Mouse (Mus musculus): ENCODE measurements around the gene Alg14. TPM values are rescaled to one million over a fixed set of nuclear protein-coding genes. Genes with fewer than 3 reads are reported as not detected.

The Alg14 gene
- polyA plus RNA-seq, 1 experiment from 2014 or later: 17.7 TPM

GRCm38 (mm10) chr3:121309896-121310714 lies 18.5 kb downstream of the Alg14 start:
- no peak overlapping the region for H3K9ac ChIP-seq
- peaks cover 11% of the 10 kb centered on the region; the same call in 1 of the 2 replicates for H3K36me3 ChIP-seq
- H3K27ac ChIP-seq: no peak overlapping the region
- H3K4me2 ChIP-seq: no peak overlapping the region
- H3K27me3 ChIP-seq: no peaks in the 10 kb centered on the region
- no peak overlapping the region for H3K4me3 ChIP-seq (replicated peaks)
- H3K9me3 ChIP-seq (replicated peaks): no peaks in the 10 kb centered on the region
- peaks cover 13% of the 10 kb centered on the region for H3K4me1 ChIP-seq (replicated peaks)
- ATAC-seq (ENCODE audit: low read depth) (no peak), DNase-seq (no peak)
- 82% methylated on average over 16 of the region's 16 CpGs for WGBS (ENCODE audit: insufficient replicate concordance)

GRCm38 (mm10) chr3:121312426-121312825 lies 20.9 kb downstream of the Alg14 start:
- WGBS (ENCODE audit: insufficient replicate concordance): 67% methylated on average over 6 of the region's 6 CpGs
- no peak overlapping the region for H3K4me3 ChIP-seq (replicated peaks)
- H3K27ac ChIP-seq: no peak overlapping the region
- ATAC-seq (ENCODE audit: low read depth) (no peak), DNase-seq (no peak)
- peaks cover 15% of the 10 kb centered on the region; the same call in 1 of the 2 replicates for H3K36me3 ChIP-seq
- H3K4me1 ChIP-seq (replicated peaks): peaks cover 13% of the 10 kb centered on the region
- no peaks in the 10 kb centered on the region for H3K27me3 ChIP-seq
- H3K9me3 ChIP-seq (replicated peaks): no peaks in the 10 kb centered on the region
- no peak overlapping the region for H3K9ac ChIP-seq
- no peak overlapping the region for H3K4me2 ChIP-seq

- ATAC-seq (ENCODE audit: low read depth) (no peak), DNase-seq (no peak)
- Histone ChIP-seq H3K27me3 (no peaks in the 10 kb centered on the region), H3K4me2 (no peak overlapping the region), H3K4me3 (replicated peaks) (no peak overlapping the region), H3K9ac (no peak overlapping the region), H3K27ac (no peak overlapping the region), H3K4me1 (replicated peaks) (peaks cover 13% of the 10 kb centered on the region), H3K36me3 (peaks cover 15% of the 10 kb centered on the region; the same call in 1 of the 2 replicates), H3K9me3 (replicated peaks) (no peaks in the 10 kb centered on the region)
- WGBS (ENCODE audit: insufficient replicate concordance): 77% methylated on average over 9 of the region's 9 CpGs
Observed at GRCm38 (mm10) chr3:121312979-121313378, 21.4 kb downstream of the Alg14 start.

- ATAC-seq (ENCODE audit: low read depth) (no peak), DNase-seq (no peak)
- Histone ChIP-seq H3K9ac (no peak overlapping the region), H3K27me3 (no peaks in the 10 kb centered on the region), H3K4me2 (no peak overlapping the region), H3K27ac (no peak overlapping the region), H3K4me3 (replicated peaks) (no peak overlapping the region), H3K9me3 (replicated peaks) (no peaks in the 10 kb centered on the region), H3K36me3 (peaks cover 15% of the 10 kb centered on the region; the same call in 1 of the 2 replicates), H3K4me1 (replicated peaks) (peaks cover 8% of the 10 kb centered on the region)
- WGBS (ENCODE audit: insufficient replicate concordance): 70% methylated on average over 6 of the region's 6 CpGs
Observed at GRCm38 (mm10) chr3:121314149-121314548, 22.6 kb downstream of the Alg14 start.

GRCm38 (mm10) chr3:121315498-121315897 lies 23.9 kb downstream of the Alg14 start:
- Histone ChIP-seq H3K9me3 (replicated peaks) (no peaks in the 10 kb centered on the region), H3K9ac (no peak overlapping the region), H3K27ac (no peak overlapping the region), H3K4me2 (no peak overlapping the region), H3K4me3 (replicated peaks) (no peak overlapping the region), H3K4me1 (replicated peaks) (no peaks in the 10 kb centered on the region), H3K27me3 (no peaks in the 10 kb centered on the region), H3K36me3 (peaks cover 15% of the 10 kb centered on the region; the same call in 1 of the 2 replicates)
- DNase-seq: no peak
- no peak for ATAC-seq (ENCODE audit: low read depth)
- 87% methylated on average over 7 of the region's 7 CpGs for WGBS (ENCODE audit: insufficient replicate concordance)

- Histone ChIP-seq H3K4me2 (no peak overlapping the region), H3K9ac (no peak overlapping the region), H3K36me3 (peaks cover 16% of the 10 kb centered on the region; the same call in 1 of the 2 replicates), H3K9me3 (replicated peaks) (no peaks in the 10 kb centered on the region), H3K27me3 (no peaks in the 10 kb centered on the region), H3K4me3 (replicated peaks) (no peak overlapping the region), H3K4me1 (replicated peaks) (no peaks in the 10 kb centered on the region), H3K27ac (no peak overlapping the region)
- 91% methylated on average over 6 of the region's 6 CpGs for WGBS (ENCODE audit: insufficient replicate concordance)
- DNase-seq (no peak), ATAC-seq (ENCODE audit: low read depth) (no peak)
Observed at GRCm38 (mm10) chr3:121319906-121320305, 28.3 kb downstream of the Alg14 start.

- Histone ChIP-seq H3K27me3 (no peaks in the 10 kb centered on the region), H3K9me3 (replicated peaks) (no peaks in the 10 kb centered on the region), H3K27ac (no peak overlapping the region), H3K36me3 (peaks cover 14% of the 10 kb centered on the region; the same call in 1 of the 2 replicates), H3K4me2 (no peak overlapping the region), H3K9ac (no peak overlapping the region), H3K4me1 (replicated peaks) (no peaks in the 10 kb centered on the region), H3K4me3 (replicated peaks) (no peak overlapping the region)
- DNase-seq (no peak), ATAC-seq (ENCODE audit: low read depth) (no peak)
- WGBS (ENCODE audit: insufficient replicate concordance): 69% methylated on average over 1 of the region's 1 CpGs
Observed at GRCm38 (mm10) chr3:121320896-121321295, 29.3 kb downstream of the Alg14 start.

- Histone ChIP-seq H3K9ac (no peak overlapping the region), H3K4me1 (replicated peaks) (no peaks in the 10 kb centered on the region), H3K4me3 (replicated peaks) (no peak overlapping the region), H3K27me3 (no peaks in the 10 kb centered on the region), H3K4me2 (no peak overlapping the region), H3K9me3 (replicated peaks) (no peaks in the 10 kb centered on the region), H3K36me3 (peaks cover 3% of the 10 kb centered on the region; the same call in 1 of the 2 replicates), H3K27ac (no peak overlapping the region)
- no peak for ATAC-seq (ENCODE audit: low read depth)
- DNase-seq: no peak
- WGBS (ENCODE audit: insufficient replicate concordance): 91% methylated on average over 15 of the region's 15 CpGs
Observed at GRCm38 (mm10) chr3:121323371-121323770, 31.8 kb downstream of the Alg14 start.

GRCm38 (mm10) chr3:121327406-121327805 lies 35.8 kb downstream of the Alg14 start:
- no peak overlapping the region for H3K27ac ChIP-seq
- no peaks in the 10 kb centered on the region; the same call in 1 of the 2 replicates for H3K36me3 ChIP-seq
- no peak overlapping the region for H3K9ac ChIP-seq
- H3K4me3 ChIP-seq (replicated peaks): no peak overlapping the region
- no peaks in the 10 kb centered on the region for H3K9me3 ChIP-seq (replicated peaks)
- WGBS (ENCODE audit: insufficient replicate concordance): 87% methylated on average over 5 of the region's 5 CpGs
- H3K4me1 ChIP-seq (replicated peaks): 0 out of 2 replicates have a peak, but pooled peaks cover 13% of the 10 kb centered on the region
- ATAC-seq (ENCODE audit: low read depth): no peak
- no peak for DNase-seq
- H3K27me3 ChIP-seq: no peaks in the 10 kb centered on the region
- H3K4me2 ChIP-seq: no peak overlapping the region

GRCm38 (mm10) chr3:121329647-121330046 lies 38.1 kb downstream of the Alg14 start:
- ATAC-seq (ENCODE audit: low read depth): no peak
- H3K27me3 ChIP-seq: no peaks in the 10 kb centered on the region
- no peaks in the 10 kb centered on the region for H3K9me3 ChIP-seq (replicated peaks)
- no peak overlapping the region for H3K27ac ChIP-seq
- 0 out of 2 replicates have a peak, but pooled peaks cover 4% of the 10 kb centered on the region for H3K36me3 ChIP-seq
- H3K4me3 ChIP-seq (replicated peaks): no peak overlapping the region
- DNase-seq: no peak
- H3K4me2 ChIP-seq: no peak overlapping the region
- no peak overlapping the region for H3K9ac ChIP-seq
- peaks cover 21% of the 10 kb centered on the region; the same call in 1 of the 2 replicates for H3K4me1 ChIP-seq (replicated peaks)
- 66% methylated on average over 10 of the region's 10 CpGs for WGBS (ENCODE audit: insufficient replicate concordance)

- Histone ChIP-seq H3K4me2 (no peak overlapping the region), H3K4me1 (replicated peaks) (peaks cover 21% of the 10 kb centered on the region), H3K9ac (no peak overlapping the region), H3K9me3 (replicated peaks) (no peaks in the 10 kb centered on the region), H3K4me3 (replicated peaks) (no peak overlapping the region), H3K36me3 (0 out of 2 replicates have a peak, but pooled peaks cover 4% of the 10 kb centered on the region), H3K27ac (no peak overlapping the region), H3K27me3 (no peaks in the 10 kb centered on the region)
- DNase-seq: no peak
- ATAC-seq (ENCODE audit: low read depth): no peak
- WGBS (ENCODE audit: insufficient replicate concordance): 49% methylated on average over 7 of the region's 7 CpGs
Observed at GRCm38 (mm10) chr3:121330244-121330646, 38.7 kb downstream of the Alg14 start.
